Mouse (Mus musculus): Measurements from ENCODE around the gene Crtc3. TPM values are rescaled to one million over a fixed set of nuclear protein-coding genes. Genes with fewer than 3 reads are reported as not detected.

Crtc3 gene
- polyA plus RNA-seq, 1 experiment from 2014 or later, result 10.1 TPM

DNA sequence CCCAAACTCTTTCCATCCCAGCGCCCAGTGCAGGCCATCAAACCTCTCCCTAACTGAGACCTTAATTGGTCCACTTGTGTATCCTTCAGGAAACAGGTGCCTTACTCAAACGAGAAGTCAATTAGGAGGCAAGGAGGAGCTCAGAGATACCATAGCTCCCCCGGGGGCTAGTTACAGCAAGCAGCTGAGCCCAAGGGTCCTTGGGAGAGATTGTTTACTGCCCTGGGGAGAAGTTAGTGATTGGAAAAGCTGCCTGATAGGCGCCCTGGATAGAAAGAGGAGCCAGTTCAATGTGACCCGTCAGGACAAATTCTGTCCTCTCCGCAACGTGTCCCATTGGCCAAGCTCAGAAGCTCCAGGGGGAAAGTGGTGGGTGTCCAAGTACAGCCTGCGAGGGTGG lies 11.0 kb upstream of the Crtc3 start:
- H3K36me3 ChIP-seq, result no peaks in the 10 kb centered on the region
- no peaks in the 10 kb centered on the region for H3K4me1 ChIP-seq (replicated peaks)
- no peaks in the 10 kb centered on the region for H3K27me3 ChIP-seq (ENCODE audit: insufficient read depth, poor library complexity, severe bottlenecking)
- H3K4me3 ChIP-seq, result no peak overlapping the region
- 69% methylated on average over 8 of the region's 8 CpGs for WGBS
- H3K27ac ChIP-seq, result no peak overlapping the region
- H3K9me3 ChIP-seq, result no peaks in the 10 kb centered on the region
- DNase-seq (ENCODE audit: low spot score), result no peak

- H3K9me3 ChIP-seq, result no peaks in the 10 kb centered on the region
- no peak overlapping the region for H3K4me3 ChIP-seq
- H3K27ac ChIP-seq, result no peak overlapping the region
- 72% methylated on average over 3 of the region's 3 CpGs for WGBS
- no peaks in the 10 kb centered on the region for H3K36me3 ChIP-seq
- no peaks in the 10 kb centered on the region for H3K4me1 ChIP-seq (replicated peaks)
- H3K27me3 ChIP-seq (ENCODE audit: insufficient read depth, poor library complexity, severe bottlenecking), result no peaks in the 10 kb centered on the region
- no peak for DNase-seq (ENCODE audit: low spot score)
Observed at GRCm38 (mm10) chr7:80698940-80699339, 10.3 kb upstream of the Crtc3 start.

DNA sequence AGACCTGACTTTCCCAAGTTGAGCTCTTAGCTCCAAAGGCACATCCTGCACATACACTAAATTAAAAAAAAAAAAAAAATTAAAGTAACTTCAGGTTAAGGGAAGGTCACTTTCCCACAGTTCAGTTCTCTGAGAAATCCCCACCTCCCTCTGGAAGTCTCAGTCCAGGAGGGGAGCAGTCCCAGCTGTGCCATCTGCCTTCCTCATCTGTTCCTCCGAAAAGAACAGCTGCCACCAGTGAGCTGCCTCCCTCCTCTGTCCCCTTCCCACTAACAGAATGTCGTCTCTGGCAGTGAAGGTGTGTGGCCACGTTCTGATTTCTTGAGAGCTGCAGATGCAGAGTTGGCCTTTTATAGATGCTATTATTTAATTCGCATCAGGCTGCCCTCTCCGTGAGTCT lies 9.2 kb upstream of the Crtc3 start:
- Histone ChIP-seq H3K27me3 (ENCODE audit: insufficient read depth, poor library complexity, severe bottlenecking) (no peaks in the 10 kb centered on the region), H3K4me1 (replicated peaks) (no peaks in the 10 kb centered on the region), H3K36me3 (no peaks in the 10 kb centered on the region), H3K27ac (no peak overlapping the region), H3K9me3 (no peaks in the 10 kb centered on the region), H3K4me3 (no peak overlapping the region)
- 72% methylated on average over 5 of the region's 5 CpGs for WGBS
- DNase-seq (ENCODE audit: low spot score), result no peak

DNA sequence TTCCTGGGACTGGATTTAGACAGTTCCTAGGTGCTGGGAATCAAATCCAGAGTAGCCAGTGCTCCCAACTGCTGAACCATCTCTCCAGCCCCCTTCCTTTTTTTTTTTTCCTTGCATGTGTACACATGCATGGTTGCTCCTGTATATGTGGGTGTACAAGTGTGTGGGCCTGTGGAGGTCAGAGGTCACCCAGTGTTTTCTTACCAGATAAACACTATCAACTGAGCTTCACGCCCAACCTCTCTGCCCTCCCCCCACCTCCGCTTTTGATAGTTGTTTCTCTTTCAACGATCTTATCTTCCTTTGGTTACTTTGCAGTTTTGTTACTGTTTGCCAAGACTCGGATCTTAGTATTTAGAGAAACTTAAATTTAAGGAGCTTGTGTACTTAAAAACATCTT lies 8.2 kb upstream of the Crtc3 start:
- 54% methylated on average over 4 of the region's 4 CpGs for WGBS
- Histone ChIP-seq H3K4me1 (replicated peaks) (no peaks in the 10 kb centered on the region), H3K36me3 (no peaks in the 10 kb centered on the region), H3K9me3 (no peaks in the 10 kb centered on the region), H3K27ac (no peak overlapping the region), H3K27me3 (ENCODE audit: insufficient read depth, poor library complexity, severe bottlenecking) (no peaks in the 10 kb centered on the region), H3K4me3 (no peak overlapping the region)
- DNase-seq (ENCODE audit: low spot score), result no peak

DNA sequence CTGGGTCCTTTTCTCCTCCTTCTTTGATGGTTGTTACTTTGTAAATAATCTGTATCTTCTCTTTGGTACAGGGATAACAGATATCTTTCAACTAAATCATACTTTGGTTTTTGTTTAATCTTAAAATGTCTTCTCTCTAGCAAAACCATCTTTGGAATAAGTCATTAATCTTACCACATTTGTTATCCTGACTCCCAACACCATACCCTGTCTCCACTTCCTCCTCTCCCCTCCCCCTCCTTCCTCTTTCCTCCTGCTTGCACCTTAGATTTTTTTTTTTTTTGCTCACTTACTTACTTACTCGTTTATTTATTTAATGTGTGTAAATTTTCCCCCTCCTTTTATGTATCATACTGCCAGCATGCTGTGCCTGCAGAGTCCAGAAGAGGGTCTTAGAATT lies 7.7 kb upstream of the Crtc3 start:
- WGBS, result 73% methylated on average over 1 of the region's 1 CpGs
- Histone ChIP-seq H3K4me1 (replicated peaks) (no peaks in the 10 kb centered on the region), H3K27ac (no peak overlapping the region), H3K36me3 (no peaks in the 10 kb centered on the region), H3K9me3 (no peaks in the 10 kb centered on the region), H3K4me3 (no peak overlapping the region), H3K27me3 (ENCODE audit: insufficient read depth, poor library complexity, severe bottlenecking) (no peaks in the 10 kb centered on the region)
- no peak for DNase-seq (ENCODE audit: low spot score)

- Histone ChIP-seq H3K36me3 (no peaks in the 10 kb centered on the region), H3K4me1 (replicated peaks) (peaks cover 16% of the 10 kb centered on the region), H3K4me3 (no peak overlapping the region), H3K27ac (no peak overlapping the region), H3K27me3 (ENCODE audit: insufficient read depth, poor library complexity, severe bottlenecking) (no peaks in the 10 kb centered on the region), H3K9me3 (no peaks in the 10 kb centered on the region)
- no peak for DNase-seq (ENCODE audit: low spot score)
- 94% methylated on average over 9 of the region's 9 CpGs for WGBS
Observed at GRCm38 (mm10) chr7:80692472-80692871, 3.8 kb upstream of the Crtc3 start.

DNA sequence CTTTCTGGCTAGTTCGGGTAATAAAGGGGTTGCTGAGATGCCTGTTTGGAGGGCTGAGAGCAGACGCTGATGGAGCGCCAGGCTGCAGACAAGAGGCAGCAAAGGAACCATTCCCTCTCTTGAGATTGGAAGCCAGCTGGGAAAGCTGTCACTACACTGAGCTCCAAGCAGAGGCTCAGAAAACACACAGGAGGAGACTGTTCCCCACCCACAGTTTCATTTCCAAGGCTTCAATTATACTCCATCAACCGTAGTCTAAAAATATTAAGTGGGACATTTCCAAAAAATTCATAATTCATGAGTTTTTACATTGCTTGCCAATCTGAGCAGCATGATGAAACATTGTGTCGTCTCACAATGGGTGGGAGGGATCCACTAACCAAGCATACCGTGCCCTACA lies 2.5 kb upstream of the Crtc3 start:
- H3K4me1 ChIP-seq (replicated peaks), result peaks cover 22% of the 10 kb centered on the region
- H3K27ac ChIP-seq, result no peak overlapping the region
- H3K4me3 ChIP-seq, result no peak overlapping the region
- no peaks in the 10 kb centered on the region for H3K36me3 ChIP-seq
- no peaks in the 10 kb centered on the region for H3K9me3 ChIP-seq
- DNase-seq (ENCODE audit: low spot score), result no peak
- 68% methylated on average over 6 of the region's 6 CpGs for WGBS
- H3K27me3 ChIP-seq (ENCODE audit: insufficient read depth, poor library complexity, severe bottlenecking), result no peaks in the 10 kb centered on the region

DNA sequence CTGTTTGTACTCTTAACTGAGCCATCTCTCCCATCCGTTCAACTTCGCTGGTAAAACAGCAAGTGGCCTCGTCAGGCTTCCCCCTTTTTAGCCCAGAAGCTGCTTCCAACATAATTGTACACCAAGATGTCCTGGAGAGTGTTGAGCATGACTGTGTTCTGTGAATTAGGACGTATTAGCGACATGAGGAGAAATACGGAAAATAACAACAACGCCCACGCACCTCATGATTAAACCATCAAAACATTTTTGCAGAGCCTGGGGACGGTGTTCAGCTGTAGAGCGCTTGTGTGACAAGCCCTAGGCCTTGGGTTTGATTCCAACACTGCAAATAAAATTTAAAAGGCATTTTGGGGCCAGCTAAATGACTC lies 529 bp upstream of the Crtc3 start:
- WGBS, result 27% methylated on average over 10 of the region's 10 CpGs
- Histone ChIP-seq H3K4me3 (peak overlapping the region; percentile 76), H3K27me3 (ENCODE audit: insufficient read depth, poor library complexity, severe bottlenecking) (no peaks in the 10 kb centered on the region), H3K27ac (peak overlapping the region; percentile 96), H3K36me3 (no peaks in the 10 kb centered on the region), H3K4me1 (replicated peaks) (peaks cover 22% of the 10 kb centered on the region), H3K9me3 (no peaks in the 10 kb centered on the region)
- DNase-seq (ENCODE audit: low spot score), result no peak

DNA sequence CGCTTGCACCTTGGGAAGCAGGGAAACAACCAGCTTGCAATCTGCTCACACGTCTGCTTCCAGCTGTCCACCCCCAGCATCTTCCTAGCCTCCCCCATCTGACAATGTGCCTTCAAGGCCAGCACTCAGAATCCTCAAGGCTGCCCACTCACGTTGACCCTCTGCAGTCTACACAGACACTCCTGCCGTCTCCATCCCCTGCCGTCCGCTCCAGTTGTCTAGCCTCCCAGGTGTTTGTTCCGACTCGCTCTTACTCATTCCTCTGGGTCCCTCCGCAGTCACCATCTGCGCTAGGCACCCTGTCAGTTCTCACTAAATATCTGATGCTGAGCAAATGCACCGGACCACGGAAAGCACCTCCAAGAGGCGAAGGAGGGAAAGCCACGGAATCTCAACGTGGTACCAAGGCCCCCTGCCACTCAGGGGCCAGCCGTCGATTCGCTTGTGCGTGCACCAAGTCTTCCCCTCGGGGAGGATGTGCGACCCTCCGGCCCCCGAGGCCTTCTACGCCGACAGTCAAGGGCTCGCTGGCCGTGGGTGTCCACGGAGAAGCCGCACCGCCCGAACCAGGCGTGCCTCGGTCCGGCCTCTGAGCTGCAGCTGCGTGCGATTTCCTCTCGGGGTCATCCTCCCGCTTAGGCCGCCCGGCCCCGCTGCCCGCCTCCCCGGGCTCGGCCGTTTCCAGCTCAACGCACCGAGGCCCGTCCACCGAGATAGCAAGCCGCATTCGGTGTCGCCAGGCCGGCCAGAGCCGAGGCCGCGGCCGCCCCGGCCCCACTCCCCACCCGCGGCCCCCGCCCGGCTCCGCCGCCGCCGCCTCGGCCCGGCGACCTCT lies 739 bp downstream of the Crtc3 start:
- peaks cover 22% of the 10 kb centered on the region for H3K4me1 ChIP-seq (replicated peaks)
- no peaks in the 10 kb centered on the region for H3K36me3 ChIP-seq
- WGBS, result 1% methylated on average over 69 of the region's 69 CpGs
- H3K9me3 ChIP-seq, result no peaks in the 10 kb centered on the region
- no peaks in the 10 kb centered on the region for H3K27me3 ChIP-seq (ENCODE audit: insufficient read depth, poor library complexity, severe bottlenecking)
- H3K27ac ChIP-seq, result peak overlapping the region; percentile 96
- DNase-seq (ENCODE audit: low spot score), result peak; percentile 79
- H3K4me3 ChIP-seq, result peak overlapping the region; percentile 76

DNA sequence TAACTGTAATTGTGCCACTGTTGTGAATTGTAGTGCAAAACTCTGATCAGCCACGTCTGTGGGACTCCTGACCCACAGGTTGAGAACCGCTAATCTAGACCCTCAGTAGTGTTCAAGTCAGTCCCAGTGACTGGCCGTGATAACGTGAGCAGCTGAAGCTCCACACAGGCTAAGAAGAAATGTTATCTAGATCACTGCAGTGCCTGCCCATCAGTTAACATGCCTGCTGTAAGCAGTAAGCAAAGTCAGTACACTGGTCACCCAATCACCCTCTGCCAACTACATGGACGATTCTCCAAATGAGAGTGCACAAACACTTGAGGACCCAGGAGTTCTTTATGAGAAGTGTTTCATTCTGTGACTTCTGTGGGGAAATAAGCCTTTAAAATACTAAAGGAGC lies 3.0 kb downstream of the Crtc3 start:
- peaks cover 36% of the 10 kb centered on the region for H3K4me1 ChIP-seq (replicated peaks)
- no peak overlapping the region for H3K27ac ChIP-seq
- WGBS, result 86% methylated on average over 5 of the region's 5 CpGs
- no peak for DNase-seq (ENCODE audit: low spot score)
- H3K4me3 ChIP-seq, result no peak overlapping the region
- no peaks in the 10 kb centered on the region for H3K36me3 ChIP-seq
- no peaks in the 10 kb centered on the region for H3K27me3 ChIP-seq (ENCODE audit: insufficient read depth, poor library complexity, severe bottlenecking)
- H3K9me3 ChIP-seq, result no peaks in the 10 kb centered on the region

DNA sequence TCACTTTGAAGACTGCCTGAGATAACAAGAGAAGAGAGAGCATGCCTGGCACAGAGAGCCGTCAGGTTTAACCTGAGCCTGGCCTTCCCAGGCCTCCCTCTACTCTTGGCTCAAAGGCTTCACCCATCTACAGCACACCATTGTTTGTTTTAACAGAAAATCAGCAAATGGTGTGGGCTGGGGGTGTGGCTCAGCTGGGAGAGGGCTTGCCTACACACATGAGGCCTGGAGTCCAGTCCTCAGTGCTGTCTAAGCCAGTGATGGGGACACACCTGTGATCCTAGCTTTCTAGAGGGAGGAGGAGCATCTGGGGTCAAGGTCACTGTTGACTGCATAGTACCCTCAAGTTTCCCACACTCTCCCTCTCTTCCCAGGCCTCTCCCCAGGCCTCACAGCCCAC lies 6.0 kb downstream of the Crtc3 start:
- 75% methylated on average over 1 of the region's 1 CpGs for WGBS

GRCm38 (mm10) chr7:80680218-80680847 lies 8.3 kb downstream of the Crtc3 start:
- peak; percentile 60 for DNase-seq (ENCODE audit: low spot score)
- no peaks in the 10 kb centered on the region for H3K27me3 ChIP-seq (ENCODE audit: insufficient read depth, poor library complexity, severe bottlenecking)

More for the DNA sequence above, 6.0 kb downstream of the Crtc3 start:
- Histone ChIP-seq H3K4me3 (no peak overlapping the region), H3K4me1 (replicated peaks) (peaks cover 30% of the 10 kb centered on the region), H3K9me3 (no peaks in the 10 kb centered on the region), H3K27me3 (ENCODE audit: insufficient read depth, poor library complexity, severe bottlenecking) (no peaks in the 10 kb centered on the region), H3K36me3 (no peaks in the 10 kb centered on the region), H3K27ac (no peak overlapping the region)
- DNase-seq (ENCODE audit: low spot score), result no peak

GRCm38 (mm10) chr7:80672323-80672722 lies 16.4 kb downstream of the Crtc3 start:
- Histone ChIP-seq H3K36me3 (peaks cover 6% of the 10 kb centered on the region; the same call in 1 of the 2 replicates), H3K27me3 (ENCODE audit: insufficient read depth, poor library complexity, severe bottlenecking) (no peaks in the 10 kb centered on the region), H3K4me1 (replicated peaks) (peaks cover 4% of the 10 kb centered on the region; the same call in 1 of the 2 replicates), H3K27ac (no peak overlapping the region), H3K9me3 (no peaks in the 10 kb centered on the region), H3K4me3 (no peak overlapping the region)
- no peak for DNase-seq (ENCODE audit: low spot score)
- WGBS, result 79% methylated on average over 3 of the region's 3 CpGs

More at GRCm38 (mm10) chr7:80680218-80680847, 8.3 kb downstream of the Crtc3 start:
- H3K4me1 ChIP-seq (replicated peaks), result peaks cover 23% of the 10 kb centered on the region
- H3K4me3 ChIP-seq, result no peak overlapping the region
- H3K27ac ChIP-seq, result 0 out of 2 replicates have a peak overlapping the region, but pooled peaks have one; percentile 23
- 25% methylated on average over 12 of the region's 12 CpGs for WGBS
- no peaks in the 10 kb centered on the region for H3K9me3 ChIP-seq
- peaks cover 6% of the 10 kb centered on the region; the same call in 1 of the 2 replicates for H3K36me3 ChIP-seq

All from hindbrain, embryonic 10.5 days (tissue).